Mouse (Mus musculus) thymus, postnatal 4 days (tissue): Measurements from ENCODE around the gene Serpina3m.
"Not testable (repeated sequence)": the region's sequence is repeated elsewhere in the genome, so short reads cannot be mapped to it uniquely, and the experiment has no call there.

Experiments used
- DNase-seq: peaks from one replicate; pipeline ENCODE4 v3.0.0; 2021

Gene Serpina3m

GRCm38 (mm10) chr12:104338226-104338625 is at the start of gene Serpina3m, which contains the start of gene Serpina3k:
Serpina3m (plus strand) TSS chr12:104338486.
Serpina3k (plus strand) TSS chr12:104338486.
- DNase-seq, result not testable (repeated sequence)

- no peak for DNase-seq
Observed at GRCm38 (mm10) chr12:104289872-104290271, 48.4 kb upstream of the Serpina3m start.

GRCm38 (mm10) chr12:104293963-104294362 is 44.3 kb upstream of the Serpina3m start:
- no peak for DNase-seq

- DNase-seq, result no peak
Observed at GRCm38 (mm10) chr12:104298049-104298448, 40.2 kb upstream of the Serpina3m start.

GRCm38 (mm10) chr12:104305991-104306390 is 32.3 kb upstream of the Serpina3m start:
- DNase-seq, result no peak

GRCm38 (mm10) chr12:104314253-104314652 is 24.0 kb upstream of the Serpina3m start, which contains the start of gene Serpina3j:
Serpina3j (plus strand) TSS chr12:104314553.
- no peak for DNase-seq

GRCm38 (mm10) chr12:104322454-104322853 is 15.8 kb upstream of the Serpina3m start:
- DNase-seq, result no peak

GRCm38 (mm10) chr12:104331701-104332100 is 6.6 kb upstream of the Serpina3m start:
- DNase-seq, result no peak

- not testable (repeated sequence) for DNase-seq
Observed at GRCm38 (mm10) chr12:104336873-104337272, 1.4 kb upstream of the Serpina3m start.

- DNase-seq, result no peak
Observed at GRCm38 (mm10) chr12:104338705-104339104, 419 bp downstream of the Serpina3m start.

GRCm38 (mm10) chr12:104342489-104342888 is 4.2 kb downstream of the Serpina3m start:
- DNase-seq, result not testable (repeated sequence)

GRCm38 (mm10) chr12:104345181-104345580 is 6.9 kb downstream of the Serpina3m start:
- no peak for DNase-seq

GRCm38 (mm10) chr12:104345707-104346106 is 7.4 kb downstream of the Serpina3m start:
- no peak for DNase-seq

GRCm38 (mm10) chr12:104347091-104347490 is 8.8 kb downstream of the Serpina3m start:
- DNase-seq, result no peak

GRCm38 (mm10) chr12:104351812-104352211 is 13.5 kb downstream of the Serpina3m start:
- peak; percentile 49 for DNase-seq

GRCm38 (mm10) chr12:104356006-104356405 is 17.7 kb downstream of the Serpina3m start:
- DNase-seq, result no peak

- DNase-seq, result no peak
Observed at GRCm38 (mm10) chr12:104369986-104370385, 31.7 kb downstream of the Serpina3m start.

- DNase-seq, result not testable (repeated sequence)
Observed at GRCm38 (mm10) chr12:104377179-104377578, 38.9 kb downstream of the Serpina3m start.

GRCm38 (mm10) chr12:104378351-104378750 is 40.1 kb downstream of the Serpina3m start:
- not testable (repeated sequence) for DNase-seq

- not testable (repeated sequence) for DNase-seq
Observed at GRCm38 (mm10) chr12:104378815-104379214, 40.5 kb downstream of the Serpina3m start.

- DNase-seq, result no peak
Observed at GRCm38 (mm10) chr12:104379856-104380255, 41.6 kb downstream of the Serpina3m start.

- DNase-seq, result not testable (repeated sequence)
Observed at GRCm38 (mm10) chr12:104381071-104381604, 42.9 kb downstream of the Serpina3m start.

GRCm38 (mm10) chr12:104385987-104386386 is 47.7 kb downstream of the Serpina3m start:
- DNase-seq, result not testable (repeated sequence)

- not testable (repeated sequence) for DNase-seq
Observed at GRCm38 (mm10) chr12:104386878-104387277, 48.6 kb downstream of the Serpina3m start.

- DNase-seq, result no peak
Observed at GRCm38 (mm10) chr12:104388477-104388876, 50.2 kb downstream of the Serpina3m start.
